Mouse (Mus musculus): Measurements from ENCODE around the gene Arntl2. TPM values are rescaled to one million over a fixed set of nuclear protein-coding genes. Genes with fewer than 3 reads are reported as not detected.
"Not testable (repeated sequence)": the region's sequence is repeated elsewhere in the genome, so short reads cannot be mapped to it uniquely, and the experiment has no call there.

Arntl2 gene
- polyA plus RNA-seq, 2 experiments, result 3.6 to 20.5 TPM

- Histone ChIP-seq H3K4me2 (replicated peaks; ENCODE audit: low read depth, low read length, severe bottlenecking) (no peak overlapping the region), H3K36me3 (ENCODE audit: control insufficient read depth, insufficient read depth, low read length) (peaks cover 34% of the 10 kb centered on the region), H3K9ac (ENCODE audit: low read depth, low read length, severe bottlenecking) (no peak overlapping the region), H3K27me3 (ENCODE audit: control insufficient read depth, insufficient read depth, low read length) (no peaks in the 10 kb centered on the region), H3K4me3 (replicated peaks; ENCODE audit: low read length) (no peak overlapping the region), H3K9me3 (ENCODE audit: control insufficient read depth, low read length) (no peaks in the 10 kb centered on the region), H3K27ac (replicated peaks; ENCODE audit: low read depth, low read length) (no peak overlapping the region), H3K4me1 (ENCODE audit: control insufficient read depth, insufficient read depth, low read length) (no peaks in the 10 kb centered on the region)
- ATAC-seq (ENCODE audit: low FRiP score, low read depth), result no peak
- no peak for DNase-seq (ENCODE audit: low spot score)
- no peak for TF ChIP-seq POLR2A (IDR thresholded peaks at IDR 0.05; ENCODE audit: borderline replicate concordance, extremely low read depth, insufficient read depth, insufficient read length)
- 85% methylated on average over 4 of the region's 4 CpGs for WGBS
Observed at GRCm38 (mm10) chr6:146765270-146765669, 30.6 kb upstream of the Arntl2 start.

- no peaks in the 10 kb centered on the region for H3K27me3 ChIP-seq (ENCODE audit: control insufficient read depth, insufficient read depth, low read length)
- no peaks in the 10 kb centered on the region for H3K9me3 ChIP-seq (ENCODE audit: control insufficient read depth, low read length)
- ATAC-seq (ENCODE audit: low FRiP score, low read depth) (no peak), DNase-seq (ENCODE audit: low spot score) (no peak)
- H3K4me2 ChIP-seq (replicated peaks; ENCODE audit: low read depth, low read length, severe bottlenecking), result no peak overlapping the region
- H3K4me1 ChIP-seq (ENCODE audit: control insufficient read depth, insufficient read depth, low read length), result no peaks in the 10 kb centered on the region
- H3K9ac ChIP-seq (ENCODE audit: low read depth, low read length, severe bottlenecking), result no peak overlapping the region
- TF ChIP-seq POLR2A (IDR thresholded peaks at IDR 0.05; ENCODE audit: borderline replicate concordance, extremely low read depth, insufficient read depth, insufficient read length), result no peak
- no peak overlapping the region for H3K4me3 ChIP-seq (replicated peaks; ENCODE audit: low read length)
- WGBS, result 90% methylated on average over 10 of the region's 10 CpGs
- H3K36me3 ChIP-seq (ENCODE audit: control insufficient read depth, insufficient read depth, low read length), result peaks cover 45% of the 10 kb centered on the region
- no peak overlapping the region for H3K27ac ChIP-seq (replicated peaks; ENCODE audit: low read depth, low read length)
Observed at GRCm38 (mm10) chr6:146768813-146769404, 26.9 kb upstream of the Arntl2 start.

DNA sequence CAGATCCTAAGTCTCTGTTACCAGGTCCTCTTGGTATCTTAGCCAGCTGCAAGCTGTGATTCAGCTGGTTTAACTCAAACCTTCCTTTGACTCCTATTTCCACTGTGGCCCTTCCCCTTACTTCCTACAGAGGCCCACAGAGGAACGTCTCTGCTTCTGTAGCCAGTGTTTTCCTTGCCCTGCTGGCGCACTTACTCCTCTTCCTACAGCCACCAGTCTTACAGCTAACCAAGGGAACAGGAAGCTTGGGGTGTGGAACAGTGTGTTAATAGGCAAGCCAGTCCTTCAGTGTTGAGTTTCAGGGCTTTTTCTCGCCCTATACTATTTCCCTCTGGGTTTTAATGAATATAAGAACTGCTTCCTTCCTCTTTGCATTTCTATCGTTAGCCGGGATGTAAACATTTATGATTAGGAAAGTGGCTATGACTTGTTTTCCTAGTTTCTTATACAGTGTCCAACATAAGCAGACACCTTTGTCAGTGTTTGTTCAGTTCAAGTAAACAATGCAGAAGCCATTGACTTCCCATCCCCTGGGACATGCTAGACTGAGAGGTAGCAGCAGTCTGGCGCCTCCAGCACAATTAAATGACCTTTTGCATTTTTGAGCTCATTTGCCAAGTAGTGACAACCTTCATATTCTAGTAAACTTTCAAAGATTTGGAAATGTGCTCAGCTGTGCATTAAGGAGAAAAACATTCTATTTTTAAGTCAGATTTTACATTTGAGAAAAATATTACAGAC is 25.7 kb upstream of the Arntl2 start:
- Histone ChIP-seq H3K9ac (ENCODE audit: low read depth, low read length, severe bottlenecking) (no peak overlapping the region), H3K9me3 (ENCODE audit: control insufficient read depth, low read length) (no peaks in the 10 kb centered on the region), H3K27ac (replicated peaks; ENCODE audit: low read depth, low read length) (no peak overlapping the region), H3K4me2 (replicated peaks; ENCODE audit: low read depth, low read length, severe bottlenecking) (no peak overlapping the region), H3K36me3 (ENCODE audit: control insufficient read depth, insufficient read depth, low read length) (peaks cover 53% of the 10 kb centered on the region), H3K27me3 (ENCODE audit: control insufficient read depth, insufficient read depth, low read length) (no peaks in the 10 kb centered on the region), H3K4me3 (replicated peaks; ENCODE audit: low read length) (no peak overlapping the region), H3K4me1 (ENCODE audit: control insufficient read depth, insufficient read depth, low read length) (no peaks in the 10 kb centered on the region)
- 52% methylated on average over 6 of the region's 6 CpGs for WGBS
- DNase-seq (ENCODE audit: low spot score), result no peak
- TF ChIP-seq POLR2A (IDR thresholded peaks at IDR 0.05; ENCODE audit: borderline replicate concordance, extremely low read depth, insufficient read depth, insufficient read length), result no peak
- no peak for ATAC-seq (ENCODE audit: low FRiP score, low read depth)

- peaks cover 53% of the 10 kb centered on the region for H3K36me3 ChIP-seq (ENCODE audit: control insufficient read depth, insufficient read depth, low read length)
- 90% methylated on average over 5 of the region's 5 CpGs for WGBS
Observed at GRCm38 (mm10) chr6:146770808-146771207, 25.0 kb upstream of the Arntl2 start.

DNA sequence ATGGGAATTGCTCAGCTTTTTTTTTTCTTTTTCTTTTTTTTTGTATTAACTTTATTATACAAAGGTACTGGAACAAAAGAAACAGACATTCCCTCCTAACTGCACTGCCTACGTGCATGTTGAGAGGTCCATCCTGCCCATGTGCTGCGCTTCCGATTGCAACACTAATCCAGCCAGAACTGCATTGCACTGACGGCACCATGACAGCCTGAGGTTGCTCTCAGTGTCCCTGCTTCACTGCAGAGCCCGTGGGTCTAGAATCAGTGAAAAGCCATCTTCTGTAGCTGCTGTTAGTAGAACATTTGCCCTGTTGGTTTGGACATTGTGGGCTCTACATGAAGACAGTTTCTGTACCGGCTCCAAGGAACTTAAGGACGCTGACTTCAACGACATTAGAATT is 20.0 kb upstream of the Arntl2 start:
- H3K4me1 ChIP-seq (ENCODE audit: control insufficient read depth, insufficient read depth, low read length); ATAC-seq (ENCODE audit: low FRiP score, low read depth); H3K27me3 ChIP-seq (ENCODE audit: control insufficient read depth, insufficient read depth, low read length); DNase-seq (ENCODE audit: low spot score); H3K9me3 ChIP-seq (ENCODE audit: control insufficient read depth, low read length); H3K27ac ChIP-seq (replicated peaks; ENCODE audit: low read depth, low read length); H3K4me2 ChIP-seq (replicated peaks; ENCODE audit: low read depth, low read length, severe bottlenecking); H3K4me3 ChIP-seq (replicated peaks; ENCODE audit: low read length); H3K9ac ChIP-seq (ENCODE audit: low read depth, low read length, severe bottlenecking): not testable (repeated sequence)
- WGBS, result 90% methylated on average over 8 of the region's 8 CpGs
- peaks cover 33% of the 10 kb centered on the region for H3K36me3 ChIP-seq (ENCODE audit: control insufficient read depth, insufficient read depth, low read length)

More at GRCm38 (mm10) chr6:146770808-146771207, 25.0 kb upstream of the Arntl2 start:
- Histone ChIP-seq H3K27ac (replicated peaks; ENCODE audit: low read depth, low read length) (no peak overlapping the region), H3K4me3 (replicated peaks; ENCODE audit: low read length) (no peak overlapping the region), H3K9ac (ENCODE audit: low read depth, low read length, severe bottlenecking) (no peak overlapping the region), H3K4me2 (replicated peaks; ENCODE audit: low read depth, low read length, severe bottlenecking) (no peak overlapping the region), H3K4me1 (ENCODE audit: control insufficient read depth, insufficient read depth, low read length) (no peaks in the 10 kb centered on the region), H3K27me3 (ENCODE audit: control insufficient read depth, insufficient read depth, low read length) (no peaks in the 10 kb centered on the region), H3K9me3 (ENCODE audit: control insufficient read depth, low read length) (no peaks in the 10 kb centered on the region)
- DNase-seq (ENCODE audit: low spot score) (no peak), ATAC-seq (ENCODE audit: low FRiP score, low read depth) (no peak)
- TF ChIP-seq POLR2A (IDR thresholded peaks at IDR 0.05; ENCODE audit: borderline replicate concordance, extremely low read depth, insufficient read depth, insufficient read length), result no peak
